Mouse (Mus musculus) cerebellum, adult 2 months (tissue): ENCODE measurements around the gene Pxdc1.

Experiments used
- CTCF ChIP-seq: fragments of 200-500 bp; IDR thresholded peaks from 2 replicates; pipeline ENCODE4 v1.5.1; 2011; ENCODE audit warnings: low read depth, mild to moderate bottlenecking, control low read depth, low read length, moderate library complexity, borderline replicate concordance; ENCODE audit not compliant: insufficient read depth
- POLR2A ChIP-seq: fragments of 200-500 bp; IDR thresholded peaks from 2 replicates; pipeline ENCODE4 v1.6.1; 2011; ENCODE audit warnings: low read length, control low read depth, borderline replicate concordance; ENCODE audit not compliant: insufficient read depth

DNA sequence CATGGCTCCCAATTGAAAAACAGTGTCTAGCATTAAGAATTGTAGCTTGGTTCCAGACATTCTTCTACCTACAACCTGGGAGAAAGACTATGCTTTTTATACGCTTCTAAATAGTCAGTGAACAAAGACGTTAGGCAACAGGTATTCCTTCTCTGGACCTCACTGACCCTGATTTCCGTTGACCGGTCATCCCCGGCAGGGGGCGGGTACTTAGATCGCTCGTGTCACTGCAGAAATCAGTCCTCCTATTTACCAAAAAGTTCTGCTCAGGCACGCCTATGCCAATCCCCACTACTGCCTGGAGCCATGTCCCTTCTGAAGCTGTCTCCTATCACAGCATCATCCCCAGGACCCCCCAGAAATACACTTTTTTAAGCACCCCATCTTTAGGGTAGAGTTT is at the start of gene Pxdc1:
- TF ChIP-seq POLR2A (no peak), CTCF (no peak)
